Mouse (Mus musculus) myocyte (in vitro differentiated cells): ENCODE data around the gene Hcn2. TPM values are rescaled to one million over a fixed set of nuclear protein-coding genes. Genes with fewer than 3 reads are reported as not detected.

Experiments used
- H3K27me3 ChIP-seq: one replicate; pipeline ENCODE4 v1.6.1; 2011; ENCODE audit not compliant: control insufficient read depth, insufficient read depth, insufficient read length
- H3K36me3 ChIP-seq: one replicate; pipeline ENCODE4 v1.6.1; 2011; ENCODE audit not compliant: control insufficient read depth, insufficient read depth
- H3K4me2 ChIP-seq: one replicate; pipeline ENCODE4 v1.6.1; 2011; ENCODE audit warnings: low read depth, control low read depth
- H3K4me3 ChIP-seq: one replicate; pipeline ENCODE4 v1.5.1; 2011; ENCODE audit warnings: mild to moderate bottlenecking, control low read depth, moderate library complexity
- H3K79me2 ChIP-seq: one replicate; pipeline ENCODE4 v1.6.1; 2011; ENCODE audit not compliant: control insufficient read depth, insufficient read depth
- H3ac ChIP-seq: one replicate; pipeline ENCODE4 v1.6.1; 2011; ENCODE audit not compliant: control insufficient read depth, insufficient read length
- CEBPB ChIP-seq: IDR thresholded peaks from 2 replicates; pipeline ENCODE4 v1.6.1; 2011; ENCODE audit warnings: mild to moderate bottlenecking, moderate library complexity; ENCODE audit not compliant: poor library complexity, insufficient read depth, severe bottlenecking
- E2F4 ChIP-seq: IDR thresholded peaks from one replicate; pipeline ENCODE4 v1.6.1; 2011; ENCODE audit warnings: mild to moderate bottlenecking, control low read depth, moderate library complexity; ENCODE audit not compliant: insufficient read depth
- MAX ChIP-seq: IDR thresholded peaks from one replicate; pipeline ENCODE4 v1.6.1; 2011; ENCODE audit warnings: low read depth, mild to moderate bottlenecking, control low read depth
- MYOD1 ChIP-seq, 3 experiments: IDR thresholded peaks; one replicate each; pipeline ENCODE4 v1.6.1; 2011; ENCODE audit warnings: control low read depth in 2 of 3, low read depth in 2 of 3, mild to moderate bottlenecking in 2 of 3, moderate library complexity in 1 of 3; ENCODE audit not compliant: insufficient read length in 2 of 3, control insufficient read depth in 1 of 3
- MYOG ChIP-seq, 3 experiments: IDR thresholded peaks; one replicate each; pipeline ENCODE4 v1.6.1; 2011; ENCODE audit warnings: control low read depth in 2 of 3, low read depth in 2 of 3, mild to moderate bottlenecking in 2 of 3; ENCODE audit not compliant: insufficient read length in 2 of 3, control insufficient read depth in 1 of 3, insufficient read depth in 1 of 3
- POLR2A ChIP-seq: IDR thresholded peaks from one replicate; pipeline ENCODE4 v1.6.1; 2011; ENCODE audit warnings: low read depth, mild to moderate bottlenecking, control low read depth, moderate library complexity; ENCODE audit not compliant: insufficient read length
- POLR2AphosphoS2 ChIP-seq: IDR thresholded peaks from one replicate; pipeline ENCODE4 v1.6.1; 2011; ENCODE audit warnings: low read depth, control low read depth; ENCODE audit not compliant: insufficient read length
- REST ChIP-seq: IDR thresholded peaks from one replicate; pipeline ENCODE4 v1.6.1; 2011; ENCODE audit warnings: mild to moderate bottlenecking, control low read depth, moderate library complexity; ENCODE audit not compliant: insufficient read depth, insufficient read length
- SRF ChIP-seq: IDR thresholded peaks from one replicate; pipeline ENCODE4 v1.6.1; 2011; ENCODE audit warnings: low read depth; ENCODE audit not compliant: control insufficient read depth, insufficient read length
- TCF12 ChIP-seq: IDR thresholded peaks from one replicate; pipeline ENCODE4 v1.6.1; 2011; ENCODE audit warnings: mild to moderate bottlenecking, control low read depth; ENCODE audit not compliant: poor library complexity, insufficient read depth, severe bottlenecking
- TCF3 ChIP-seq: IDR thresholded peaks from one replicate; pipeline ENCODE4 v1.6.1; 2011; ENCODE audit warnings: low read depth, control low read depth; ENCODE audit not compliant: insufficient read length
- USF1 ChIP-seq: IDR thresholded peaks from one replicate; pipeline ENCODE4 v1.6.1; 2011; ENCODE audit warnings: low read depth, mild to moderate bottlenecking, control low read depth, moderate library complexity
- polyA plus RNA-seq: library from polyadenylated mRNA; unstranded; fragments of >200 nt; fragmentation: generic; extraction: Trizol; gene quantifications from one replicate; pipeline ENCODE4 v1.2.1, GENCODE M21; 2012; ENCODE audit warnings: missing spikeins

Gene Hcn2
- polyA plus RNA-seq, 1 experiment: 0.35 TPM

- TF ChIP-seq TCF3 (no peak), MAX (no peak), SRF (no peak), E2F4 (no peak), POLR2A (no peak), CEBPB (no peak), USF1 (no peak), MYOG (IDR thresholded peaks at IDR 0.05; ENCODE audit: control insufficient read depth in 1 of 3, insufficient read depth in 1 of 3, insufficient read length in 2 of 3, low read depth in 2 of 3) (no peak), TCF12 (no peak), MYOD1 (IDR thresholded peaks at IDR 0.05; ENCODE audit: control insufficient read depth in 1 of 3, insufficient read length in 2 of 3, low read depth in 2 of 3) (no peak), POLR2AphosphoS2 (no peak), REST (no peak)
- no peaks in the 10 kb centered on the region for H3K79me2 ChIP-seq
- H3K4me2 ChIP-seq: no peak overlapping the region
- no peak overlapping the region for H3ac ChIP-seq
- H3K4me3 ChIP-seq: no peak overlapping the region
- H3K27me3 ChIP-seq: no peaks in the 10 kb centered on the region
- H3K36me3 ChIP-seq: peaks cover 40% of the 10 kb centered on the region
These were observed 20.3 kb downstream of the Hcn2 start for GRCm38 (mm10) chr10:79736706-79737105.

GRCm38 (mm10) chr10:79738259-79738658 is 21.8 kb downstream of the Hcn2 start:
- Histone ChIP-seq H3K79me2 (no peaks in the 10 kb centered on the region), H3K4me2 (no peak overlapping the region), H3K36me3 (peaks cover 40% of the 10 kb centered on the region), H3K27me3 (no peaks in the 10 kb centered on the region), H3K4me3 (no peak overlapping the region), H3ac (no peak overlapping the region)
- TF ChIP-seq E2F4 (no peak), TCF3 (no peak), MAX (no peak), MYOD1 (IDR thresholded peaks at IDR 0.05; ENCODE audit: control insufficient read depth in 1 of 3, insufficient read length in 2 of 3, low read depth in 2 of 3) (no peak), POLR2AphosphoS2 (no peak), POLR2A (no peak)

GRCm38 (mm10) chr10:79739234-79739633 is 22.8 kb downstream of the Hcn2 start:
- Histone ChIP-seq H3ac (no peak overlapping the region), H3K79me2 (no peaks in the 10 kb centered on the region), H3K4me2 (no peak overlapping the region), H3K4me3 (no peak overlapping the region), H3K36me3 (peaks cover 40% of the 10 kb centered on the region), H3K27me3 (no peaks in the 10 kb centered on the region)
- TF ChIP-seq MAX: no peak
- TF ChIP-seq TCF3: no peak
- no peak for TF ChIP-seq E2F4
- TF ChIP-seq POLR2A: peak; percentile 17
- peak in 1 of 3 experiments; percentile 29 for TF ChIP-seq MYOG (IDR thresholded peaks at IDR 0.05; ENCODE audit: control insufficient read depth in 1 of 3, insufficient read depth in 1 of 3, insufficient read length in 2 of 3, low read depth in 2 of 3)

- Histone ChIP-seq H3K4me2 (no peak overlapping the region), H3K79me2 (peaks cover 6% of the 10 kb centered on the region), H3ac (no peak overlapping the region), H3K36me3 (peaks cover 40% of the 10 kb centered on the region), H3K27me3 (no peaks in the 10 kb centered on the region), H3K4me3 (no peak overlapping the region)
- TF ChIP-seq POLR2A (no peak), MYOD1 (IDR thresholded peaks at IDR 0.05; ENCODE audit: control insufficient read depth in 1 of 3, insufficient read length in 2 of 3, low read depth in 2 of 3) (no peak), POLR2AphosphoS2 (no peak)
These were observed 24.4 kb downstream of the Hcn2 start for GRCm38 (mm10) chr10:79740863-79741262.

GRCm38 (mm10) chr10:79743161-79743560 is 26.7 kb downstream of the Hcn2 start:
- Histone ChIP-seq H3ac (no peak overlapping the region), H3K4me2 (no peak overlapping the region), H3K79me2 (peaks cover 10% of the 10 kb centered on the region), H3K36me3 (peaks cover 26% of the 10 kb centered on the region), H3K4me3 (no peak overlapping the region), H3K27me3 (no peaks in the 10 kb centered on the region)
- TF ChIP-seq TCF3: no peak
- TF ChIP-seq MYOD1 (IDR thresholded peaks at IDR 0.05; ENCODE audit: control insufficient read depth in 1 of 3, insufficient read length in 2 of 3, low read depth in 2 of 3): no peak
- TF ChIP-seq USF1: no peak

GRCm38 (mm10) chr10:79743650-79744365 is 27.4 kb downstream of the Hcn2 start:
- no peak overlapping the region for H3K4me2 ChIP-seq
- H3K4me3 ChIP-seq: no peak overlapping the region
- no peak for TF ChIP-seq MYOD1 (IDR thresholded peaks at IDR 0.05; ENCODE audit: control insufficient read depth in 1 of 3, insufficient read length in 2 of 3, low read depth in 2 of 3)
- TF ChIP-seq MAX: no peak
- no peak for TF ChIP-seq E2F4
- no peak for TF ChIP-seq USF1
- no peak for TF ChIP-seq CEBPB
- no peak for TF ChIP-seq POLR2AphosphoS2
- TF ChIP-seq MYOG (IDR thresholded peaks at IDR 0.05; ENCODE audit: control insufficient read depth in 1 of 3, insufficient read depth in 1 of 3, insufficient read length in 2 of 3, low read depth in 2 of 3): no peak
- no peak for TF ChIP-seq TCF3
- no peak for TF ChIP-seq POLR2A
- TF ChIP-seq TCF12: no peak
- no peak for TF ChIP-seq SRF
- no peak overlapping the region for H3ac ChIP-seq
- peaks cover 20% of the 10 kb centered on the region for H3K36me3 ChIP-seq
- peaks cover 10% of the 10 kb centered on the region for H3K79me2 ChIP-seq
- H3K27me3 ChIP-seq: no peaks in the 10 kb centered on the region
